Mouse (Mus musculus) MEL (cell line): ENCODE results near the gene Bcas3.

Experiments used
- CHD2 ChIP-seq: IDR thresholded peaks from 2 replicates; pipeline ENCODE4 v1.6.1; 2011; ENCODE audit warnings: low read length, improper control_type of control experiment
- CTCF ChIP-seq, 3 experiments: IDR thresholded peaks in 2 of 3; conservative IDR thresholded peaks in 1 of 3; 2 replicates each; pipeline ENCODE4 v1.5.1; 2011 to 2012; ENCODE audit warnings: low read length in 3 of 3, low read depth in 2 of 3, mild to moderate bottlenecking in 2 of 3, improper control_type of control experiment in 1 of 3, inconsistent platforms in 1 of 3, mixed read lengths in 1 of 3, moderate library complexity in 1 of 3; ENCODE audit not compliant: control insufficient read depth in 1 of 3, insufficient read depth in 1 of 3, poor library complexity in 1 of 3, severe bottlenecking in 1 of 3
- MXI1 ChIP-seq: IDR thresholded peaks from 2 replicates; pipeline ENCODE4 v1.6.1; 2011; ENCODE audit warnings: mild to moderate bottlenecking, low read depth, low read length, improper control_type of control experiment
- MYC ChIP-seq: IDR thresholded peaks from 2 replicates; pipeline ENCODE4 v1.6.1; 2011; ENCODE audit warnings: low read depth, mild to moderate bottlenecking, low read length, improper control_type of control experiment, moderate library complexity
- SIN3A ChIP-seq: IDR thresholded peaks from 2 replicates; pipeline ENCODE4 v1.6.1; 2012; ENCODE audit warnings: low read length, improper control_type of control experiment, inconsistent platforms
- UBTF ChIP-seq: IDR thresholded peaks from 2 replicates; pipeline ENCODE4 v1.6.1; 2012; ENCODE audit warnings: low read depth, mild to moderate bottlenecking, inconsistent platforms, low read length, improper control_type of control experiment, moderate library complexity, borderline replicate concordance; ENCODE audit not compliant: insufficient read depth
- ZC3H11A ChIP-seq: IDR thresholded peaks from 2 replicates; pipeline ENCODE4 v1.6.1; 2012; ENCODE audit warnings: low read depth, mild to moderate bottlenecking, inconsistent platforms, low read length, improper control_type of control experiment

- no peak for TF ChIP-seq CTCF (IDR thresholded peaks at IDR 0.05 in 2 of 3, conservative IDR thresholded peaks at IDR 0.05 in 1 of 3; ENCODE audit: control insufficient read depth in 1 of 3, insufficient read depth in 1 of 3, low read depth in 2 of 3, low read length in 3 of 3, poor library complexity in 1 of 3, severe bottlenecking in 1 of 3)
- no peak for TF ChIP-seq CHD2
- no peak for TF ChIP-seq UBTF
- TF ChIP-seq MYC, result peak; percentile 81; the same call in 1 of the 2 replicates
- TF ChIP-seq MXI1, result peak; percentile 75
- TF ChIP-seq SIN3A, result no peak
- TF ChIP-seq ZC3H11A, result no peak
These were observed 489.8 kb downstream of the Bcas3 start for GRCm38 (mm10) chr11:85842596-85843346.
